Mouse (Mus musculus): ENCODE measurements around the gene Adamts10. TPM values are rescaled to one million over a fixed set of nuclear protein-coding genes. Genes with fewer than 3 reads are reported as not detected.

Gene Adamts10
- polyA plus RNA-seq, 1 experiment from 2014 or later, result 153 TPM

DNA sequence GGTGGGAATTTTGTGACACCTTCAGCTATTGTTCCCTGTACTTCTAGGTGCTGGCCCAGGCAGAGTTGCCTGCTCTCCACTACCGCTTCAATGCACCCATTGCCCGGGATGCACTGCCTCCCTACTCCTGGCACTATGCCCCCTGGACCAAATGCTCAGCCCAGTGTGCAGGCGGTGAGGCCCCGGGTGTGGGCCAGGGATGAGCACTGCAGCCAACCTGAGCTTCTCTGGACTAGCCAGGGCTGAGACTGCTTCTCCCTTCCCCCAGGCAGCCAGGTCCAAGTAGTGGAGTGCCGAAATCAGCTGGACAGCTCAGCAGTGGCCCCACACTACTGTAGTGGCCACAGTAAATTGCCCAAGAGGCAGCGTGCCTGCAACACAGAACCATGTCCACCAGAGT lies 25.2 kb downstream of the Adamts10 start:
- Histone ChIP-seq H3K36me3 (ENCODE audit: control insufficient read depth, insufficient read depth, low read length) (peaks cover 42% of the 10 kb centered on the region), H3K4me1 (replicated peaks; ENCODE audit: control insufficient read depth, insufficient read depth, low read length) (no peaks in the 10 kb centered on the region), H3K4me3 (ENCODE audit: low read length) (no peak overlapping the region), H3K9me3 (ENCODE audit: control insufficient read depth, low read length) (no peaks in the 10 kb centered on the region), H3K4me2 (ENCODE audit: low read depth, low read length) (no peak overlapping the region), H3K27ac (ENCODE audit: low read length) (no peak overlapping the region), H3K27me3 (ENCODE audit: control insufficient read depth, insufficient read depth, low read depth, low read length) (no peaks in the 10 kb centered on the region), H3K9ac (ENCODE audit: low read length) (no peak overlapping the region)
- WGBS, result 93% methylated on average over 6 of the region's 6 CpGs
- ATAC-seq (ENCODE audit: low read depth), result no peak

DNA sequence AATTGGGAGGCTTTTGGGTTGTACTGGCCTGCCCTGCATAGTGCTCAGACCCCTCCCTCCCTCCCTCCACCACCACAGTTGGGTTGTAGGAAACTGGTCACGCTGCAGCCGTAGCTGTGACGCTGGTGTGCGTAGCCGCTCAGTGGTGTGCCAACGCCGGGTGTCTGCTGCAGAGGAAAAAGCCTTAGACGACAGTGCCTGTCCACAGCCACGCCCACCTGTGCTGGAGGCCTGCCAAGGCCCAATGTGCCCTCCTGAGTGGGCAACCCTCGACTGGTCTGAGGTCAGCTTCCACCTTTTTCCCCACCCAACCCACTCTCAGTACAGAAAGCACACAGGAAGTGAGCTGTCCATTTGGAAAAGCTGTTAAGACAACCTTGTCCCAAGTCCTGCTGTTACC lies 26.4 kb downstream of the Adamts10 start:
- H3K4me2 ChIP-seq (ENCODE audit: low read depth, low read length), result no peak overlapping the region
- WGBS, result 70% methylated on average over 10 of the region's 10 CpGs

DNA sequence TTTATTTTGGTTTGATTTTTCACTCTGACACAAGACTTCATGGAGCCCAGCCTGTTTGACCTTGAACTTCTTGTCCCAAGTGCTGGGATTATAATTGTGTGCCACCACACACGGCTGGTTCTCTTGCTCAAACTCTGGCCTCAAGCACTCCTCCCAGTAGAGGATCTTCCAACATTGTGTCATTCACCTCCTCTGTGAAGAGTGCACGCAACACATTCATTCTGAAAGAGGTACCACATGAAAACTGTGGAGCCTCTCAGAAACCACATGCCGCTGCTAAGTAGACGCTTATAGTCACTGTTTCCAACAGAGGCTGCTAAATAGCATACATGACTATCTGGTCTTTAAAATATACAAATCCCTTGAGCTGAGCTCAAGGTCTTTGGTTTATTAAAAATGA lies 28.1 kb downstream of the Adamts10 start:
- WGBS, result 84% methylated on average over 4 of the region's 4 CpGs
- no peaks in the 10 kb centered on the region for H3K27me3 ChIP-seq (ENCODE audit: control insufficient read depth, insufficient read depth, low read depth, low read length)
- ATAC-seq (ENCODE audit: low read depth), result no peak
- no peak overlapping the region for H3K27ac ChIP-seq (ENCODE audit: low read length)
- H3K4me3 ChIP-seq (ENCODE audit: low read length), result no peak overlapping the region
- no peaks in the 10 kb centered on the region for H3K9me3 ChIP-seq (ENCODE audit: control insufficient read depth, low read length)
- H3K4me1 ChIP-seq (replicated peaks; ENCODE audit: control insufficient read depth, insufficient read depth, low read length), result no peaks in the 10 kb centered on the region
- no peak overlapping the region for H3K4me2 ChIP-seq (ENCODE audit: low read depth, low read length)
- H3K9ac ChIP-seq (ENCODE audit: low read length), result no peak overlapping the region
- H3K36me3 ChIP-seq (ENCODE audit: control insufficient read depth, insufficient read depth, low read length), result peaks cover 30% of the 10 kb centered on the region

More for the DNA sequence above, 26.4 kb downstream of the Adamts10 start:
- no peaks in the 10 kb centered on the region for H3K27me3 ChIP-seq (ENCODE audit: control insufficient read depth, insufficient read depth, low read depth, low read length)
- peaks cover 36% of the 10 kb centered on the region for H3K36me3 ChIP-seq (ENCODE audit: control insufficient read depth, insufficient read depth, low read length)
- no peak overlapping the region for H3K9ac ChIP-seq (ENCODE audit: low read length)
- H3K4me3 ChIP-seq (ENCODE audit: low read length), result no peak overlapping the region
- H3K9me3 ChIP-seq (ENCODE audit: control insufficient read depth, low read length), result no peaks in the 10 kb centered on the region
- no peak for ATAC-seq (ENCODE audit: low read depth)
- no peak overlapping the region for H3K27ac ChIP-seq (ENCODE audit: low read length)
- H3K4me1 ChIP-seq (replicated peaks; ENCODE audit: control insufficient read depth, insufficient read depth, low read length), result no peaks in the 10 kb centered on the region

- ATAC-seq (ENCODE audit: low read depth), result no peak
- no peak overlapping the region for H3K4me2 ChIP-seq (ENCODE audit: low read depth, low read length)
- H3K36me3 ChIP-seq (ENCODE audit: control insufficient read depth, insufficient read depth, low read length), result peaks cover 26% of the 10 kb centered on the region
- H3K4me3 ChIP-seq (ENCODE audit: low read length), result no peak overlapping the region
- WGBS, result 50% methylated on average over 4 of the region's 4 CpGs
- no peaks in the 10 kb centered on the region for H3K9me3 ChIP-seq (ENCODE audit: control insufficient read depth, low read length)
- H3K27ac ChIP-seq (ENCODE audit: low read length), result no peak overlapping the region
- no peak overlapping the region for H3K9ac ChIP-seq (ENCODE audit: low read length)
- H3K27me3 ChIP-seq (ENCODE audit: control insufficient read depth, insufficient read depth, low read depth, low read length), result no peaks in the 10 kb centered on the region
- no peaks in the 10 kb centered on the region for H3K4me1 ChIP-seq (replicated peaks; ENCODE audit: control insufficient read depth, insufficient read depth, low read length)
These were observed 29.0 kb downstream of the Adamts10 start for GRCm38 (mm10) chr17:33552964-33553363.

DNA sequence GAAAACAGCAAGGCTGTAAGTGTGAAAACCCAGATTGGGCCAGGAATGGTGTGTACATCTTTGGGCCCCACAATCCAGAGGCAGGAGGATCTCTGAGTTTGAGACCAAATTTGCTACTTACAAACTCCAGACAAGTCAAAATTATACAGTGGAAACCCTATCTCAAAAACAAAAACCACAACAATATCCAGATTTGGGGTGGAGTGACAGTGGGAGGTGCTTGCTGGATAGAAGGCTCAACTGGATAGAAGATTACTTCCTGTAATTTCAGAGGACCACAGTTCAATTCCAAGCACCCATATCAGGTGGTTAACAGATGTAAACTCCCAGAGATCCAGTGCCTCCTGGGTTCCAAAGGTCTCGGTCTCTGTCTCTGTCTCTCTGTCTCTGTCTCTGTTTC lies 30.5 kb downstream of the Adamts10 start:
- Histone ChIP-seq H3K27ac (ENCODE audit: low read length) (no peak overlapping the region), H3K4me3 (ENCODE audit: low read length) (no peak overlapping the region), H3K4me1 (replicated peaks; ENCODE audit: control insufficient read depth, insufficient read depth, low read length) (no peaks in the 10 kb centered on the region), H3K36me3 (ENCODE audit: control insufficient read depth, insufficient read depth, low read length) (peaks cover 24% of the 10 kb centered on the region), H3K4me2 (ENCODE audit: low read depth, low read length) (no peak overlapping the region), H3K9ac (ENCODE audit: low read length) (no peak overlapping the region), H3K9me3 (ENCODE audit: control insufficient read depth, low read length) (no peaks in the 10 kb centered on the region), H3K27me3 (ENCODE audit: control insufficient read depth, insufficient read depth, low read depth, low read length) (no peaks in the 10 kb centered on the region)
- no peak for ATAC-seq (ENCODE audit: low read depth)
- 86% methylated on average over 1 of the region's 1 CpGs for WGBS

DNA sequence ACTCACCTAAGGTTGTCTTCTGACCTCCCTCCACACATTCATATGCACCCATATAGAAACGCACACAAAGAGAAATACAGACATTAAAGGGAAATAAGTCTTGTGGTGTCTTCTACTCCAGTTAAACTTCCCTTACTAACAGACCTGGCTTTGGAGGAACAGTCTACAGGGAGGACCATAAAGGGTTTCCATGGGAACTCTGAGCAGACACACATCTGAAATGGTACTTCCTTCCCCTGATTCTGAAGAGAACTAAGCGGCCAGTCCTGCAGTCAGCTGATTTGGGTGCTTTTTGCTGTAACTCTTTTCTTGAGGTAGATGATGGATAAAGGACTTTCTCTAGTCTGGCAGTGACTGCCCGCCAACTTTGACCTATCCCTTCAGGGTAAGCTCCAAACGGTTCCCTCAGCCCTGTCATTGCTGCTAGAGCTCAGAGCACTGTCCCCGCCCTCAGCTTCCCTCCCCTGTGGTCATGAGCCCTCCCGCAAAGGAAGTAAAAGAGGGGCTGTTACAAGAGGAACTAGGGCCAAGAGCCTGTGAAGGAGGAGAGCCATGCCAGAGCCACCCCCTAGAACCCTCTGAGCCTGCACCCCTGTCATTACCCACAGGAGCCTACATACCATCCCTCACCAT lies 31.3 kb downstream of the Adamts10 start, which contains the start of gene Myo1f:
TSS of gene Myo1f (plus strand) at position 485 of the 633 bp plus-strand sequence.
- WGBS, result 36% methylated on average over 6 of the region's 6 CpGs
- H3K9me3 ChIP-seq (ENCODE audit: control insufficient read depth, low read length), result no peaks in the 10 kb centered on the region
- H3K4me3 ChIP-seq (ENCODE audit: low read length), result no peak within 1 kb of the TSS
- H3K36me3 ChIP-seq (ENCODE audit: control insufficient read depth, insufficient read depth, low read length), result peaks cover 17% of the 10 kb centered on the region
- H3K4me2 ChIP-seq (ENCODE audit: low read depth, low read length), result no peak within 1 kb of the TSS
- no peak within 1 kb of the TSS for H3K27ac ChIP-seq (ENCODE audit: low read length)
- peak; percentile 39; the same call in 1 of the 2 replicates for ATAC-seq (ENCODE audit: low read depth)
- H3K27me3 ChIP-seq (ENCODE audit: control insufficient read depth, insufficient read depth, low read depth, low read length), result no peaks in the 10 kb centered on the region
- no peak within 1 kb of the TSS for H3K9ac ChIP-seq (ENCODE audit: low read length)
- H3K4me1 ChIP-seq (replicated peaks; ENCODE audit: control insufficient read depth, insufficient read depth, low read length), result no peaks in the 10 kb centered on the region

- Histone ChIP-seq H3K36me3 (ENCODE audit: control insufficient read depth, insufficient read depth, low read length) (peaks cover 10% of the 10 kb centered on the region), H3K4me1 (replicated peaks; ENCODE audit: control insufficient read depth, insufficient read depth, low read length) (no peaks in the 10 kb centered on the region), H3K4me2 (ENCODE audit: low read depth, low read length) (no peak overlapping the region), H3K4me3 (ENCODE audit: low read length) (no peak overlapping the region), H3K27me3 (ENCODE audit: control insufficient read depth, insufficient read depth, low read depth, low read length) (no peaks in the 10 kb centered on the region), H3K27ac (ENCODE audit: low read length) (no peak overlapping the region), H3K9ac (ENCODE audit: low read length) (no peak overlapping the region), H3K9me3 (ENCODE audit: control insufficient read depth, low read length) (no peaks in the 10 kb centered on the region)
- WGBS, result 73% methylated on average over 4 of the region's 4 CpGs
- ATAC-seq (ENCODE audit: low read depth), result no peak
These were observed 33.9 kb downstream of the Adamts10 start for GRCm38 (mm10) chr17:33557922-33558321.

DNA sequence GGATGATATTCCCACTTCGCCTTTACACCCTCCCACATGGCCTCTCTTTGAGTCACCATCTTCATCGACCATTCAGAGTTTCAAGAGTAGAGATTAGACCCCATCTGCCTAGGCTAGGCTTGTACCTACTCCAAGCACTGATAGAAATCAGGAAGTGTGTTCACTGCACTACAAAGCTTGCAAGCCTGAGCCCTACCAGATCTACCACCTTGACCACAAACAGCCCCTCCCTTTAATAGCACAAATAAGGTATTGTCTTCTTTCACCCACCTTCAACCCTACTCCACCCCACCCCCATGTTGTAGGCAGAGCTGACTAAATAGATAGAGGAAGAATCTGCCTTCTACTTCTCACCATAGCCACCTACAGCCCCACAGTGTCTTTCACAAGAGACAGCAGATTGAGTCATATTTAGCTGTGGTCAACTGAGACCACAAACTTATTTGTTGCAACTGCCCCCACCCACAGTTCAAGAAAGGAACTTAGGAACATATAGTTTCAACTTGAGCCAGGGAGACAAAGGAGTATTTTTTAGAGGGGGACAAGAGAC lies 39.6 kb downstream of the Adamts10 start:
- Histone ChIP-seq H3K4me3 (ENCODE audit: low read length) (no peak overlapping the region), H3K4me1 (replicated peaks; ENCODE audit: control insufficient read depth, insufficient read depth, low read length) (no peaks in the 10 kb centered on the region), H3K27me3 (ENCODE audit: control insufficient read depth, insufficient read depth, low read depth, low read length) (no peaks in the 10 kb centered on the region), H3K27ac (ENCODE audit: low read length) (no peak overlapping the region), H3K9ac (ENCODE audit: low read length) (no peak overlapping the region), H3K4me2 (ENCODE audit: low read depth, low read length) (no peak overlapping the region), H3K9me3 (ENCODE audit: control insufficient read depth, low read length) (no peaks in the 10 kb centered on the region), H3K36me3 (ENCODE audit: control insufficient read depth, insufficient read depth, low read length) (no peaks in the 10 kb centered on the region)
- no peak for ATAC-seq (ENCODE audit: low read depth)
- 74% methylated on average over 2 of the region's 2 CpGs for WGBS

DNA sequence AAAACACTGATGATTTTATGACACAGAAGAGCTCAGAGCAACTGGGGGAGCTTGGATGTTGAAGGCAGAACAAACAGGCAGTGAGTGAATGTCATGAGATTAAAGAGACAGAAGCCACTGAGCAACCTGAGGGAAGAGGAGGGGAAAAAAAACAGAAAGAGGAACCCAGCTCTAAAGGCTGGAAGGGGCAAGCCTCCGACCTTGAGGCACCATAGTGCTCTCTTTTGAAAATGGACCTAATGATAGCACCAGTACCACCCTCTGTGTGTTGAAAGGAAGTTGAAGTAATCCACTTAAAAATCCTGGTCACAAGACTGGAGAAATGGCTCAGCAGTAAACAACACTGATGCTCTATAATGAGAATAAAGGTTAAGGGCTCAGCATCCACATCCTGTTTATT lies 40.6 kb downstream of the Adamts10 start:
- no peak for ATAC-seq (ENCODE audit: low read depth)
- 30% methylated on average over 1 of the region's 1 CpGs for WGBS
- Histone ChIP-seq H3K4me1 (replicated peaks; ENCODE audit: control insufficient read depth, insufficient read depth, low read length) (no peaks in the 10 kb centered on the region), H3K36me3 (ENCODE audit: control insufficient read depth, insufficient read depth, low read length) (no peaks in the 10 kb centered on the region), H3K9me3 (ENCODE audit: control insufficient read depth, low read length) (no peaks in the 10 kb centered on the region), H3K27ac (ENCODE audit: low read length) (no peak overlapping the region), H3K9ac (ENCODE audit: low read length) (no peak overlapping the region), H3K27me3 (ENCODE audit: control insufficient read depth, insufficient read depth, low read depth, low read length) (no peaks in the 10 kb centered on the region), H3K4me3 (ENCODE audit: low read length) (no peak overlapping the region), H3K4me2 (ENCODE audit: low read depth, low read length) (no peak overlapping the region)
